Mouse (Mus musculus): ENCODE data around the gene Arih1. TPM values are rescaled to one million over a fixed set of nuclear protein-coding genes. Genes with fewer than 3 reads are reported as not detected.

Arih1 gene
- polyA plus RNA-seq, 1 experiment, result 16.8 TPM

- H3K9me3 ChIP-seq, result no peaks in the 10 kb centered on the region
- no peak for TF ChIP-seq GATA1 (IDR thresholded peaks at IDR 0.05; ENCODE audit: borderline replicate concordance, low read length)
- no peak for TF ChIP-seq FLI1 (IDR thresholded peaks at IDR 0.05; ENCODE audit: low read length)
- no peak overlapping the region for H3K4me3 ChIP-seq (replicated peaks)
- peaks cover 13% of the 10 kb centered on the region for H3K27me3 ChIP-seq (replicated peaks)
- H3K36me3 ChIP-seq (replicated peaks; ENCODE audit: low read length), result no peaks in the 10 kb centered on the region
- H3K4me1 ChIP-seq, result peaks cover 37% of the 10 kb centered on the region
These were observed 28.7 kb upstream of the Arih1 start for GRCm38 (mm10) chr9:59515069-59515468.

- Histone ChIP-seq H3K9me3 (peaks cover 4% of the 10 kb centered on the region), H3K4me3 (replicated peaks) (no peak overlapping the region), H3K27me3 (replicated peaks) (peaks cover 14% of the 10 kb centered on the region), H3K4me1 (peaks cover 21% of the 10 kb centered on the region), H3K36me3 (replicated peaks; ENCODE audit: low read length) (no peaks in the 10 kb centered on the region)
- no peak for TF ChIP-seq FLI1 (IDR thresholded peaks at IDR 0.05; ENCODE audit: low read length)
- TF ChIP-seq GATA1 (IDR thresholded peaks at IDR 0.05; ENCODE audit: borderline replicate concordance, low read length), result no peak
These were observed 26.0 kb upstream of the Arih1 start for GRCm38 (mm10) chr9:59512381-59512780.

DNA sequence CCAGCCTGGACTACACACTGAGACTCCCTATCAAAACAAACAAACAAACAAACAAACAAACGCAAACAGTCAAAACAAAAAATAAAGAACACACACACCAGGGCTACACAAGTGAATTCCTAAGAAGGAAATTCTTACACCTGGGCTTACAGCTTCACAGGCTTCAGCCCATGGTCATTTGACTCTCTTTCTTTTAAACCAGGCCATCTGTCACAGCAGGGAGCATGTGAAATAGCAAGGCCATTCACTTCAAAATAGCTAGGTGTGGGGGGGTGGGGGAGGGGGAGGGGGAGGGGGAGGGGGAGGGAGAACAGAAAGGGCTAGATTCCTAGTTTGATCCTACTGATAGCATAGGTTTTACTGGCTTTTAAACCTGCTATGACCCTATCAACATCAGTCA, 21.7 kb upstream of the Arih1 start:
- Histone ChIP-seq H3K4me3 (replicated peaks) (no peak overlapping the region), H3K9me3 (peaks cover 10% of the 10 kb centered on the region), H3K4me1 (0 out of 2 replicates have a peak, but pooled peaks cover under 1% of the 10 kb centered on the region), H3K36me3 (replicated peaks; ENCODE audit: low read length) (no peaks in the 10 kb centered on the region), H3K27me3 (replicated peaks) (peaks cover 14% of the 10 kb centered on the region)
- TF ChIP-seq FLI1 (IDR thresholded peaks at IDR 0.05; ENCODE audit: low read length), result no peak
- TF ChIP-seq GATA1 (IDR thresholded peaks at IDR 0.05; ENCODE audit: borderline replicate concordance, low read length), result no peak

DNA sequence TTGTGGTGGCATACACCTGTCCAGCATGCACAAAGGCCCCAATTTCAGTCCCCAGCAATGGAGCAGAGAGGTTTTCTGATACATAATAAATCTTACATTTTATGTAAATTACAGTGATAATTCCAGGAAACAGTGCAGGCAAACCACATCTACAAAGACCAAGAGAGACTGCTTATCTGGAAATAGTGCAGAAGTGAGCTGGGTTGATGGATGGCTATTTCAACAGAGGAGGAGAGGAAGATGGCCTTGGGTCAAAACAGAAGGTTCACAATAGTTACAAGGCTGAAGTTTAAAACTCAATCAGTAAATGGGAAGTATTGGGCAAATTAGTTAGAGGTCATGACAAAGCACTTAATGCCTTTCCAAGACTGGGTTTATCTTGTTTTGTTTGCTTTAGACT, 913 bp upstream of the Arih1 start:
- Histone ChIP-seq H3K4me3 (replicated peaks) (peak overlapping the region; percentile 100), H3K4me1 (peaks cover 36% of the 10 kb centered on the region), H3K9me3 (no peaks in the 10 kb centered on the region), H3K36me3 (replicated peaks; ENCODE audit: low read length) (no peaks in the 10 kb centered on the region), H3K27me3 (replicated peaks) (no peaks in the 10 kb centered on the region)
- TF ChIP-seq FLI1 (IDR thresholded peaks at IDR 0.05; ENCODE audit: low read length) (no peak), GATA1 (IDR thresholded peaks at IDR 0.05; ENCODE audit: borderline replicate concordance, low read length) (no peak)

DNA sequence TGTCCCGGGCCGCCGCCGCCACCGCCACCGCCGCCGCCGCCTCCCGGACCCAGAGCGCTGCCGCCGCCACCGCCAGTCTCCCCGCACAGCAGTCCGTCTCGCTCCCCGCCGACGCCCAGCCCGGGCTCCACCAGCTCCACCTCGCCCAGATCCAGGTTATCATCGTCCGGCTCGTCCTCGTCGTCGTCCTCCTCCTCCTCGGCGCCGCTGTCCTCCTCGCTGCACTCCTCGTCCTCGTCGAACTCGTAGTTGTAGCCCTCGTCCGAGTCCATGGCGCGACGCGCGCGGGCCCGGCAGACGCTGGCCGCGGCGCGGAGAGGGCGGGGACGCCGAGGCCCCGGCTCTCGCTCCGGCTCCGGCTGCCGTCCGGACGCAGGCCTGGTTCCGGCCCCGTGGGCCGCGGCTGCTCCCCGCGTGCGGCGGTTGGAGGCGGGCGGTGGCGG, 321 bp downstream of the Arih1 start:
- H3K4me1 ChIP-seq, result peaks cover 39% of the 10 kb centered on the region
- H3K36me3 ChIP-seq (replicated peaks; ENCODE audit: low read length), result peaks cover under 1% of the 10 kb centered on the region
- TF ChIP-seq FLI1 (IDR thresholded peaks at IDR 0.05; ENCODE audit: low read length), result no peak
- TF ChIP-seq GATA1 (IDR thresholded peaks at IDR 0.05; ENCODE audit: borderline replicate concordance, low read length), result no peak
- peak overlapping the region; percentile 100 for H3K4me3 ChIP-seq (replicated peaks)
- H3K9me3 ChIP-seq, result no peaks in the 10 kb centered on the region
- H3K27me3 ChIP-seq (replicated peaks), result no peaks in the 10 kb centered on the region

DNA sequence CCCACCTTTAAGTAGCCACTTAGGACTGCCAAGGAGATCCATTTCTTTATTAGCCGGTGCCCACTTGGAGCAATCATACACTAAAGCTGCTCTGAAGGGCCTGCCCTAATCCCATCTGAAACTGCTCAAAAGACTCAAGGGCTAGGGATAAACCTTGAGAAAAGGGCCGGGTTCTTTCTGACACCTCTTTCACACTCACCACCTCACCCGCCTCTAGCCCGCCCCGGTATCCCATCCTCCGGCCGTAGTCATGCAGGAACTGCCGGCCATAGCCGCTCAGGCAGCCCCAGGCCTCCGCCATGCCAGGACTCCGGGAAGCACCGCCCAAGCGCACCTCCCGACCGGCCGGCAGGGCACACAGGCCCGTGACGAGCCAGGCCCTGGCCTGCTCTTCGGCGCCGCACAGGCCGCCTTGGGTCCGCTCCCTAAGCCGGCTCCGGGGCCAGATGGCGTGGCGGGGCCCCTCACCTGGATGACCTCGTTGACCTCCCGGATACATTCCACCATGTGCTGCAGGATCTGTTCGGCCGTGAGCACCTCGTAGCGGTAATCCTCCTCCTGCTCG, 825 bp downstream of the Arih1 start:
- no peak for TF ChIP-seq FLI1 (IDR thresholded peaks at IDR 0.05; ENCODE audit: low read length)
- no peak for TF ChIP-seq GATA1 (IDR thresholded peaks at IDR 0.05; ENCODE audit: borderline replicate concordance, low read length)
- no peaks in the 10 kb centered on the region for H3K27me3 ChIP-seq (replicated peaks)
- H3K4me1 ChIP-seq, result peaks cover 41% of the 10 kb centered on the region
- no peaks in the 10 kb centered on the region for H3K9me3 ChIP-seq
- H3K4me3 ChIP-seq (replicated peaks), result peak overlapping the region; percentile 100
- peaks cover 5% of the 10 kb centered on the region for H3K36me3 ChIP-seq (replicated peaks; ENCODE audit: low read length)

DNA sequence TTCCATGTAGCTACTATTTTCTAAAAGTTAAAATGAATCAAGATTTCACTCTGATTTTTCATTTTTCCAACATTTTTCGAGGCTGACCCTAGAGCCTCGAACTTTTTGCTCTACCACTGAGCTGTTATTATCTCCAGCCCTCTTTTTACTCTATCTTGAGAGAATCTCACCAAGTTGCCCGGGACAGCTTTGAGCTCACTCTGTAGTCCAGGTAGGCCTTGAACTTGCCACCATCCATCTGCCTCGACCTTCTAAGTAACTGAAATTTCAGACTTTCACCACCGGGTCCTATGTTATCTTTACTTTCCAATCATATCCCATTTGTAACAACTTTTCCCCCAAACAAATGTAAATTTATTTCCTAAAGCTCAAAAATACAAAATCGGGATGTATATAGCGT, 1.7 kb downstream of the Arih1 start:
- Histone ChIP-seq H3K36me3 (replicated peaks; ENCODE audit: low read length) (peaks cover 9% of the 10 kb centered on the region), H3K27me3 (replicated peaks) (no peaks in the 10 kb centered on the region), H3K4me3 (replicated peaks) (peak overlapping the region; percentile 100), H3K4me1 (peaks cover 48% of the 10 kb centered on the region), H3K9me3 (no peaks in the 10 kb centered on the region)
- TF ChIP-seq GATA1 (IDR thresholded peaks at IDR 0.05; ENCODE audit: borderline replicate concordance, low read length) (no peak), FLI1 (IDR thresholded peaks at IDR 0.05; ENCODE audit: low read length) (no peak)

DNA sequence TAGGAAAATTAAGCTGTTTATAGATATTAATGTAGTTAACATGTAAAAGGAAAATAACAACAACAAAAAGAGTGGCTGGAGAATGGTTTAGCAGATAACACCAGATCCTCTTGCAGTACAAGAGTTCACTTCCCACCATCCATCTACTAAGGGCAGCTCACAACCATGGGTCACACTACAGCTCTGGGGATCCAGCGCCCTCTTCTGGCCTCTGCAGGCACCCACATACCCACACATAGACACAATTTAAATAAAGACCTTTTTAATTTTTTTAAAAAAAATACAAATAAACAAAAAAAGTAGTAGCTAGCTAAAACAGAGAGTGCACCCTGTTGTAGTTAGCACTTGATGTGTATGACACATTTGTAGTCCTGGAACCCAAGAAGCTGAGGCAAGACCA, 4.0 kb downstream of the Arih1 start:
- Histone ChIP-seq H3K4me1 (peaks cover 57% of the 10 kb centered on the region), H3K36me3 (replicated peaks; ENCODE audit: low read length) (peaks cover 20% of the 10 kb centered on the region), H3K4me3 (replicated peaks) (peak overlapping the region; percentile 100), H3K27me3 (replicated peaks) (no peaks in the 10 kb centered on the region), H3K9me3 (no peaks in the 10 kb centered on the region)
- TF ChIP-seq GATA1 (IDR thresholded peaks at IDR 0.05; ENCODE audit: borderline replicate concordance, low read length) (no peak), FLI1 (IDR thresholded peaks at IDR 0.05; ENCODE audit: low read length) (no peak)

DNA sequence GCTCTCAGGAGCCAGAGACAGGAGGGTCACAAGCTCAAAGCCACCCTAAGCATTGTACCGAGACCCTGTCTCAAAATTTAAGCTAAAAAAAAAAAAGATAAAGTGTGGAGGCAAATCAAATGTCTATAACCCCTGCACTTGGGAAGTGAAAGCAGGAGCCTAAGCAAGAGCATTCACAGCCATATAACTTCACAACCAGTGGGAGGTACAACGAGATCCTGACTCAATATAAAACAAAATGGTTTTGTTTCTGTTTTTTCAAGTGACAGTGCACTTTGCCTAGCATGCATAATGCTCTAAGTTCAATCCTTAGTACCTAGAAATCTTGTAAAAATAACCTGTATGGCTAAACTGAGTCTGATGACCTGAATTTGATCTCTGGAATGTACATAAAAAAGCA, 9.8 kb downstream of the Arih1 start:
- H3K4me3 ChIP-seq (replicated peaks), result no peak overlapping the region
- peaks cover 57% of the 10 kb centered on the region for H3K36me3 ChIP-seq (replicated peaks; ENCODE audit: low read length)
- no peaks in the 10 kb centered on the region for H3K9me3 ChIP-seq
- TF ChIP-seq FLI1 (IDR thresholded peaks at IDR 0.05; ENCODE audit: low read length) (no peak), GATA1 (IDR thresholded peaks at IDR 0.05; ENCODE audit: borderline replicate concordance, low read length) (no peak)
- peaks cover 79% of the 10 kb centered on the region for H3K4me1 ChIP-seq
- H3K27me3 ChIP-seq (replicated peaks), result no peaks in the 10 kb centered on the region

DNA sequence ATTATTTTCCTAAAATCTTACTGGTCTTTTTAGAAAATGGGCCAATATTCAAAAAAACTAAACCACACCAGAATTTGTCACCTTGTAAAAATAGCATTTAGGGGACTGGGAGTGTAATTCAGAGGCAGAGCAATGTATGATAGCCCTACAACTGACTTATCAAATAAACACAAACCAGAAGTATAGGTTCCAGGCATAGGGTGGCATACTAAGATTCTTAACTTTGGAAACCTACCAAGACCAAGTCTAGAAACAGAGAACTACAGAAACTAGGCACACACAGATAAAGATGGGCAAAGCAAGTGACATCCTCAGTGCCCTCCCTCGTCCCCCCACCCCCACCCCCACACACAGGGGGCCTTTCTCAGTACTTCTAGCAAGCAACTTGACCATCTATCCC, 11.6 kb downstream of the Arih1 start:
- Histone ChIP-seq H3K27me3 (replicated peaks) (no peaks in the 10 kb centered on the region), H3K4me3 (replicated peaks) (no peak overlapping the region), H3K36me3 (replicated peaks; ENCODE audit: low read length) (peaks cover 55% of the 10 kb centered on the region), H3K4me1 (peaks cover 77% of the 10 kb centered on the region), H3K9me3 (no peaks in the 10 kb centered on the region)
- TF ChIP-seq GATA1 (IDR thresholded peaks at IDR 0.05; ENCODE audit: borderline replicate concordance, low read length) (no peak), FLI1 (IDR thresholded peaks at IDR 0.05; ENCODE audit: low read length) (no peak)

All from megakaryocyte, embryonic 14.5 days (primary cell).